Mouse (Mus musculus) left cerebral cortex, postnatal 4 days (tissue): ENCODE measurements around the gene Ldha. TPM values are rescaled to one million over a fixed set of nuclear protein-coding genes. Genes with fewer than 3 reads are reported as not detected.
"Not testable (repeated sequence)": the region's sequence is repeated elsewhere in the genome, so short reads cannot be mapped to it uniquely, and the experiment has no call there.

Experiments
- DNase-seq: peaks from one replicate; pipeline ENCODE4 v3.0.0-alpha.2; 2022
- intact Hi-C: fragments of 180-260 bp; cut with DNase I; formaldehyde crosslinking; loops from one replicate; pipeline ENCODE4 v1.15.1; 2025
- total RNA-seq, 2 experiments: library from RNA; stranded (reverse); gene quantifications; 2 replicates each; pipeline ENCODE4 v1.2.3; 2021

The Ldha gene
- total RNA-seq, 2 experiments from 2014 or later: 335 to 366 TPM

- no peak for DNase-seq
- intact Hi-C loops: no loop called here
Measured at GRCm38 (mm10) chr7:46877255-46877654, 36.0 kb downstream of the Ldha start.

- DNase-seq: peak; percentile 32
- intact Hi-C loops: no loop called here
Measured at GRCm38 (mm10) chr7:46879851-46880250, 38.6 kb downstream of the Ldha start.

- DNase-seq: no peak
- intact Hi-C loops: no loop called here
Measured at GRCm38 (mm10) chr7:46880992-46881391, 39.7 kb downstream of the Ldha start.

GRCm38 (mm10) chr7:46881941-46882340 is 40.7 kb downstream of the Ldha start:
- DNase-seq, intact Hi-C loops: not testable (repeated sequence)

DNA sequence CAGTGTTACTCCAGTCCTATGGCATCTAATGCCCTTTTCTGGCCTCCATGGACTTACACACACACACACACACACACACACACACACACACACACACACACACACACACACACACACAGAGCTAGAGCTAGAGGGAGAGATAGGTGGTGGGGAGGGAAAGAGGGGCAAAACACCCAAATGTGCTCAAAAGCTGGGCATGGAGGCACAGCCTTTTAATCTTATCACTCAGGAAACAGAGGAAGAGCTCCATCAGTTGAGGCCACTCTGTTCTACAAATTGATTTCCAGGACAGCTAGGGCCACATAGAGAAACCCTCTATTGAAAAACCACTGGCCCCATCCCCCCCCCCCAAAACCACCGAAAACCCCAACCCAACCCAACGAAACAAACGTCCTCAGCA is 42.0 kb downstream of the Ldha start:
- DNase-seq: no peak
- intact Hi-C loops: no loop called here

- DNase-seq: no peak
- intact Hi-C loops: no loop called here
Measured at GRCm38 (mm10) chr7:46895511-46895910, 54.2 kb downstream of the Ldha start.

DNA sequence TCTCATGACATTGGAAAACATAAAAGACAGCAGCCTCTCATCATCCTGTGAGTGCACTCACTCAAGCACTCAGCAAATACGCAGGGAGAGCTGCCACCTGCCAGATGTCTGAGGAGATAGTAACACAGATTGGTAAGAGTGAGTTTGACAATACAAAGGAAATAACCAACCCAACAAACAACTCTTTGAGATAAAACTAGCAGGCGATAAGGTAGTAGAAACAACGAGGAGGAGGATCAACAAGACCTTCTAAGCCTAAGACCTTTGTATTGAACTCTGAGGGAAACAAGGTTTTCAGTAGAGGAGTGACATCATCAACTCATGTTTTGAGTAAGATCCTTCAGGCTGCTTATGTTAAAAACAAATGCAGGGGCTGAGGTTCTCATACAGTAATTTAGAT is 58.1 kb downstream of the Ldha start:
- no peak for DNase-seq
- intact Hi-C loops: no loop called here

Other genes starting within 250 kb of the Ldha start
- 10 to 100 TPM; 62.2 to 69.4 TPM for gene Sergef, start 201.7 kb upstream of the Ldha start, total RNA-seq
- under 1 TPM; 0.64 to 0.74 TPM for gene Tph1, start 168.9 kb upstream of the Ldha start, total RNA-seq
- gene Saal1, start 130.8 kb upstream of the Ldha start, total RNA-seq: 10 to 100 TPM; 14.6 to 14.8 TPM
- not detected for gene Saa3, start 125.8 kb upstream of the Ldha start, total RNA-seq
- gene Saa4, start 108.9 kb upstream of the Ldha start, total RNA-seq: not detected
- not detected for gene Saa1, start 98.5 kb upstream of the Ldha start, total RNA-seq
- gene Saa2, start 89.7 kb upstream of the Ldha start, total RNA-seq: not detected
- 10 to 100 TPM; 15.5 to 16.5 TPM for gene Hps5, start 45.4 kb upstream of the Ldha start, total RNA-seq
- gene Gtf2h1, start 45.4 kb upstream of the Ldha start, total RNA-seq: 10 to 100 TPM; 39.3 to 42.6 TPM
- gene Ldhc, start 19.7 kb downstream of the Ldha start, total RNA-seq: not detected
- gene Tsg101, start 78.5 kb downstream of the Ldha start, total RNA-seq: 100 to 1,000 TPM; 126 to 142 TPM
- gene Uevld, start 117.1 kb downstream of the Ldha start, total RNA-seq: 10 to 100 TPM; 12.3 to 14.8 TPM
- gene Gm9999, start 142.1 kb downstream of the Ldha start, total RNA-seq: not detected
- gene Spty2d1, start 166.9 kb downstream of the Ldha start, total RNA-seq: 1 to 10 TPM; 7.8 to 9.0 TPM
- 10 to 100 TPM; 10.6 to 12.4 TPM for gene Tmem86a, start 209.1 kb downstream of the Ldha start, total RNA-seq